Mouse (Mus musculus) kidney, adult 9 months (tissue): ENCODE measurements at regions not wholly inside any gene's neighbourhood (a gene's known extent, or its start where the extent isn't known, plus 50 kb on each side); places are given as distances from the start of the nearest gene placed in this dataset.

Experiments used
- DNase-seq: peaks from one replicate; pipeline ENCODE4 v3.0.0; 2022

DNA sequence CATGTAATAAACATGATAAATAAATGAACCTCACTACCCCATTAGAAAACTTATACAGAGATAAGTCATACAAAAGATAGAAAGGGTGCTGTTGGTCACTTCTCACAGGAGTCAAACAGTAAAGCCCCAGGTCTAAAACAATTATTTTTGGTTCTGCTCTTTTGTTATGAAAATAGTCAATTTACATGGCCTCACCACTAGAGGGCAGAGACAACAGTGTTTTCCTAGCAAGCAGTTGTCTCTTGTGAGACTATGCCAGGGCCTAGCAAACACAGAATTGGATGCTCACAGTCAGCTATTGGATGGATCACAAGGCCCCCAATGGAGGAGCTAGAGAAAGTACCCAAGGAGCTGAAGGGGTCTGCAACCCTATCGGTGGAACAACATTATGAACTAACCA lies 96.3 kb upstream of the 4930550L24Rik start:
- DNase-seq = peak; percentile 3
